Mouse (Mus musculus) intestine, embryonic 14.5 days (tissue): ENCODE measurements around the gene a. TPM values are rescaled to one million over a fixed set of nuclear protein-coding genes. Genes with fewer than 3 reads are reported as not detected.

Experiments
- ATAC-seq: fragments of 200-750 bp; cut with Nextera tagmentation; replicated peaks from 2 replicates; pipeline ENCODE4 v1.8.0; 2017; ENCODE audit warnings: low read depth, moderate number of reproducible peaks, moderate TSS enrichment, moderate library complexity; ENCODE audit not compliant: low FRiP score, low TSS enrichment
- DNase-seq: peaks from one replicate; pipeline ENCODE4 v3.0.0-alpha.2; 2018; ENCODE audit warnings: low spot score
- H3K27ac ChIP-seq: fragments of 300-500 bp; sonication (generic); 2 replicates; pipeline ENCODE4 v1.5.1; 2014; ENCODE audit warnings: low read depth, mild to moderate bottlenecking, control low read depth
- H3K27me3 ChIP-seq: fragments of 300-500 bp; sonication (generic); replicated peaks from 2 replicates; pipeline ENCODE4 v1.6.1; 2014; ENCODE audit warnings: low read length, control low read depth; ENCODE audit not compliant: control insufficient read depth, insufficient read depth
- H3K36me3 ChIP-seq: fragments of 300-500 bp; sonication (generic); 2 replicates; pipeline ENCODE4 v1.6.1; 2014; ENCODE audit warnings: low read length, control low read depth; ENCODE audit not compliant: control insufficient read depth, insufficient read depth
- H3K4me1 ChIP-seq: fragments of 300-500 bp; sonication (generic); replicated peaks from 2 replicates; pipeline ENCODE4 v1.6.1; 2014; ENCODE audit warnings: low read length, control low read depth, mixed read lengths; ENCODE audit not compliant: control insufficient read depth, insufficient read depth
- H3K4me2 ChIP-seq: fragments of 300-500 bp; sonication (generic); 2 replicates; pipeline ENCODE4 v1.6.1; 2014; ENCODE audit warnings: low read length
- H3K4me3 ChIP-seq: fragments of 300-500 bp; sonication (generic); 2 replicates; pipeline ENCODE4 v1.5.1; 2014; ENCODE audit warnings: low read depth, low read length, control low read depth, mixed read lengths
- H3K9ac ChIP-seq: fragments of 300-500 bp; sonication (generic); 2 replicates; pipeline ENCODE4 v1.6.1; 2014; ENCODE audit warnings: mild to moderate bottlenecking, low read length
- H3K9me3 ChIP-seq: fragments of 300-500 bp; sonication (generic); 2 replicates; pipeline ENCODE4 v1.6.1; 2016; ENCODE audit warnings: low read length, control low read depth; ENCODE audit not compliant: control insufficient read depth
- WGBS: fragments of 180-500 bp; shearing (Covaris S2); extraction: QIAGEN DNeasy Blood & Tissue Kit; methylation state at CpG from one replicate; pipeline ENCODE4 v1.1.7; 2014; 5-methylcytosine and 5-hydroxymethylcytosine counted together
- polyA plus RNA-seq: library from polyadenylated mRNA; unstranded; fragments of >200 nt; fragmentation: Nextera tagmentation; extraction: Ambion mirVana; gene quantifications from 2 replicates; pipeline ENCODE4 v1.2.1, GENCODE M21; 2014

Gene a
- polyA plus RNA-seq, 1 experiment from 2014 or later: 1.5 TPM

GRCm38 (mm10) chr2:154817089-154817488 lies 25.9 kb downstream of the a start:
- no peak overlapping the region for H3K4me3 ChIP-seq
- ATAC-seq: no peak
- H3K27ac ChIP-seq: no peak overlapping the region
- no peak for DNase-seq
- H3K36me3 ChIP-seq: no peaks in the 10 kb centered on the region
- 69% methylated on average over 3 of the region's 3 CpGs for WGBS
- no peaks in the 10 kb centered on the region for H3K9me3 ChIP-seq
- no peak overlapping the region for H3K9ac ChIP-seq
- no peak overlapping the region for H3K4me2 ChIP-seq
- H3K27me3 ChIP-seq: no peaks in the 10 kb centered on the region
- H3K4me1 ChIP-seq: peaks cover 15% of the 10 kb centered on the region

DNA sequence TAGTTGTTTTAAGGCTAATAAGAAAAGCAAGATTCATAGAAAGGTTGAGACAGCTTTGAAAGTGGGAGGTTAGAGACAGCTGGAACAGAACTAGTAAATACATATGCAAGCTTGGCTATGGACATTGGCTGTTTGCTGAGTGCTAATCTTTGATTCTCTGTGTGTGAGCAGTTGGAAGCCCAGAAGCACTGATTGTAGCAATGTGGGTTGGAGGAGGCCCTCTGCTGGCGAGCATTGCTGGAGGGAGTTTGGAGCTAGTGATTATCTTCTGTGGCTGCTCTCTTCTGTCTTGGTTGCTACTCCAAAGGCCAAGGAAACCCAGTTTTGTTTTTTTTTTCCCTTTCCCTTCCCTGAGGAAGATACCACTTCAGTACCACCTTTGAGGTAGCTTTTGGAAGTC lies 26.6 kb downstream of the a start:
- 32% methylated on average over 1 of the region's 1 CpGs for WGBS
- H3K4me3 ChIP-seq: no peak overlapping the region
- H3K36me3 ChIP-seq: no peaks in the 10 kb centered on the region
- H3K27me3 ChIP-seq: no peaks in the 10 kb centered on the region
- H3K27ac ChIP-seq: no peak overlapping the region
- H3K9me3 ChIP-seq: no peaks in the 10 kb centered on the region
- no peak overlapping the region for H3K4me2 ChIP-seq
- peaks cover 15% of the 10 kb centered on the region for H3K4me1 ChIP-seq
- ATAC-seq (no peak), DNase-seq (no peak)
- H3K9ac ChIP-seq: no peak overlapping the region

DNA sequence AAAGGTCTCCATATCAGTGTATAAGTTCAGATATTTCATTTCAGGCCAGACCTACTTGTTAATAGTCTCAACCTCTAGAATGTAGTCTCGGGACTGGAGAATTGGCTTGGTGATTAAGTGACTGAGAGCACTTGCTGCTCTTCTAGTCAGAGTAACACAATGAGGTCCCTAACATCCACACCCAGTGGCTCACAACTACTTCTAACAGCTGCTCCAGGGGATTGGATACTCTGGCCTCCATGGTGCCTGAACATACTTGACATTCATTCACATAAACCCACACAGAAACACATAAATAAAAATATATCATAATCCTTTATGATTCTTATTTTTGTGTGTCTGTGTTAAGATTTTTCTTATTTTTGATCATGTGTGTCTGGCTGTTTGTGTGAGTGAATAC lies 27.4 kb downstream of the a start:
- H3K9ac ChIP-seq: no peak overlapping the region
- peaks cover 15% of the 10 kb centered on the region for H3K4me1 ChIP-seq
- H3K9me3 ChIP-seq: no peaks in the 10 kb centered on the region
- H3K4me3 ChIP-seq: no peak overlapping the region
- DNase-seq (no peak), ATAC-seq (no peak)
- no peak overlapping the region for H3K4me2 ChIP-seq
- no peaks in the 10 kb centered on the region for H3K36me3 ChIP-seq
- WGBS: 66% methylated on average over 1 of the region's 1 CpGs
- H3K27ac ChIP-seq: no peak overlapping the region
- no peaks in the 10 kb centered on the region for H3K27me3 ChIP-seq

DNA sequence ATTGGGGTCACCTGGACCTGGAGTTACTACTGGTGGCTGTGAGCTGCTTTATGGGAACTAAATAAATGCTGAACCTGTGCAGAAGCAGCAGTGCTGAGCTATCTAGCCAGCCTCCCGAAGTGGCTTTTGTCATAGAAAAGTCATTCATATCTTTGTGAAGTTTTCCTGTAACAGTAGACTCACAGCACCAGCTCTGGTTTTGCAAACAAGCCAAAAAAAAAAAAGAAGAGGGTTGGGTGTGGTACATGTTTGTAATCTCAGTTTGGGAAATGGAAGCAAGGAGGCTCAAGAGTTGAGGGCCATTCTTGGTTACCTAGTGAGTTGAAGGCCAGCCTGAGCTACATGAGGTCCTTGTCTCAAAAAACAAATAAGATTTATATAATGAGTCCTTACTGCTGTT lies 29.1 kb downstream of the a start:
- no peaks in the 10 kb centered on the region for H3K9me3 ChIP-seq
- peaks cover 15% of the 10 kb centered on the region for H3K4me1 ChIP-seq
- no peaks in the 10 kb centered on the region for H3K27me3 ChIP-seq
- DNase-seq (no peak), ATAC-seq (no peak)
- WGBS: 86% methylated on average over 1 of the region's 1 CpGs
- no peak overlapping the region for H3K4me2 ChIP-seq
- H3K9ac ChIP-seq: no peak overlapping the region
- no peak overlapping the region for H3K27ac ChIP-seq
- no peak overlapping the region for H3K4me3 ChIP-seq
- no peaks in the 10 kb centered on the region for H3K36me3 ChIP-seq

GRCm38 (mm10) chr2:154826054-154826538 lies 34.9 kb downstream of the a start:
- Histone ChIP-seq H3K27ac (no peak overlapping the region), H3K9me3 (no peaks in the 10 kb centered on the region), H3K36me3 (peaks cover 5% of the 10 kb centered on the region; the same call in 1 of the 2 replicates), H3K4me2 (no peak overlapping the region), H3K27me3 (no peaks in the 10 kb centered on the region), H3K4me3 (no peak overlapping the region), H3K4me1 (no peaks in the 10 kb centered on the region), H3K9ac (no peak overlapping the region)
- 78% methylated on average over 1 of the region's 1 CpGs for WGBS
- DNase-seq: no peak
- ATAC-seq: no peak

DNA sequence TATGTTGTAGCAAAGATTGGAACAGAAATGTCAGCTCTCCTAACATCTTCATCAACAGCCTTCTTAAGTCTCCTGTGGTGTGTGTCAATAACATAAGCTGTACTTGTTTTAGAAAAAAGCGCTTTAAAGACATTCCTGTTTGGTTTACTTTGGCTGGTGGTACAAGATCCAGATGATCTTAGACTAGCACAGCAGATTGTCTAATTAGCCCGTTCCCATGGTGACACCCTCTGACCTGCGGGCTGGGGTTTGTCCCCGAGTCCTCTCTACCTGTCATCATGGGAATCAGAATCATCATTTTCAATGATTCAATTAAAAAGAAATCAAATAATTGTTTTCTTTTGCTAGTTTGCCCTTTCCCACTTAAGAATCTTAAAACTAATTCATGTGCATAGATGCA lies 36.3 kb downstream of the a start:
- no peak for ATAC-seq
- 75% methylated on average over 4 of the region's 4 CpGs for WGBS
- peaks cover 12% of the 10 kb centered on the region; the same call in 1 of the 2 replicates for H3K36me3 ChIP-seq

DNA sequence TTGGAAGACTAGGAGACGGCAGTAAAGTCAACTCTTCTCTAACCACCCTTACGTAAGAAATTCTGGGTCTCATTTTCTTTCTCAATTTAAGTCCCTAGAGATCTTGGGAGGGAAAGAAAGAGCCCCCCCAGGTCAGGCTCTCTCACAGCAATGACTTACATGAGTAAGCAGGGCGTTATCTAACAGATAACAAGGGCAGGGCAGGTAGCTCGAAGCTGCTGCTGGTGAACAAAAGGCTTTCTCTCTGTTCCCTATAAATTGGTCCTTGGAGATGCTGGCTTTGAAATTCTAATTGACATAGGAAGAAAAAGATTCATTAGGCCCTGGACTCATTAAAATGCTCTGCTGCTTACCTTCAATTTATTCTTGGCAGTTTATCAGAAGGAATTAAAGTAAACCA lies 41.3 kb downstream of the a start:
- Histone ChIP-seq H3K27me3 (no peaks in the 10 kb centered on the region), H3K4me1 (no peaks in the 10 kb centered on the region), H3K9me3 (no peaks in the 10 kb centered on the region), H3K4me2 (no peak overlapping the region), H3K9ac (no peak overlapping the region), H3K4me3 (no peak overlapping the region), H3K36me3 (0 out of 2 replicates have a peak, but pooled peaks cover 9% of the 10 kb centered on the region), H3K27ac (no peak overlapping the region)
- ATAC-seq: no peak
- DNase-seq: no peak
- 73% methylated on average over 4 of the region's 4 CpGs for WGBS

More for the DNA sequence above, 36.3 kb downstream of the a start:
- no peak for DNase-seq
- Histone ChIP-seq H3K4me2 (no peak overlapping the region), H3K4me3 (no peak overlapping the region), H3K27me3 (no peaks in the 10 kb centered on the region), H3K9me3 (no peaks in the 10 kb centered on the region), H3K9ac (no peak overlapping the region), H3K27ac (no peak overlapping the region), H3K4me1 (no peaks in the 10 kb centered on the region)

- H3K9me3 ChIP-seq: peaks cover 7% of the 10 kb centered on the region; the same call in 1 of the 2 replicates
- no peak overlapping the region for H3K4me3 ChIP-seq
- 94% methylated on average over 6 of the region's 6 CpGs for WGBS
- peaks cover 12% of the 10 kb centered on the region; the same call in 1 of the 2 replicates for H3K36me3 ChIP-seq
- ATAC-seq (no peak), DNase-seq (no peak)
- no peak overlapping the region for H3K27ac ChIP-seq
- no peaks in the 10 kb centered on the region for H3K4me1 ChIP-seq
- H3K9ac ChIP-seq: no peak overlapping the region
- no peak overlapping the region for H3K4me2 ChIP-seq
- H3K27me3 ChIP-seq: no peaks in the 10 kb centered on the region
Measured at GRCm38 (mm10) chr2:154834149-154834865, 43.1 kb downstream of the a start.

- Histone ChIP-seq H3K9ac (no peak overlapping the region), H3K27me3 (no peaks in the 10 kb centered on the region), H3K27ac (no peak overlapping the region), H3K4me2 (no peak overlapping the region), H3K4me3 (no peak overlapping the region), H3K36me3 (peaks cover 8% of the 10 kb centered on the region; the same call in 1 of the 2 replicates), H3K4me1 (no peaks in the 10 kb centered on the region), H3K9me3 (peaks cover 19% of the 10 kb centered on the region)
- DNase-seq (no peak), ATAC-seq (no peak)
- 89% methylated on average over 2 of the region's 2 CpGs for WGBS
Measured at GRCm38 (mm10) chr2:154836537-154836936, 45.3 kb downstream of the a start.
